Mouse (Mus musculus) MEL (cell line): ENCODE results near the gene Ttf2. TPM values are rescaled to one million over a fixed set of nuclear protein-coding genes. Genes with fewer than 3 reads are reported as not detected.

ENCODE experiments used
- DNase-seq: peaks from one replicate; pipeline ENCODE4 v3.0.0; 2011; ENCODE audit warnings: low read depth, low spot score
- H3K27ac ChIP-seq: 2 replicates; pipeline ENCODE4 v1.5.1; 2012; ENCODE audit warnings: low read depth, mild to moderate bottlenecking, control low read depth, low read length, moderate library complexity; ENCODE audit not compliant: control insufficient read depth
- H3K27me3 ChIP-seq, 2 experiments: fragments of 150-350 bp in 1 of 2; sonication (generic) in 1 of 2; 2 replicates each; pipeline ENCODE4 v1.6.1; 2012; ENCODE audit warnings: low read length in 2 of 2, mild to moderate bottlenecking in 2 of 2, improper control_type of control experiment in 1 of 2, moderate library complexity in 1 of 2; ENCODE audit not compliant: insufficient read depth in 2 of 2, control insufficient read depth in 1 of 2
- H3K36me3 ChIP-seq, 2 experiments: 2 replicates each; pipeline ENCODE4 v1.6.1; 2012 to 2014; ENCODE audit warnings: low read length in 2 of 2, improper control_type of control experiment in 1 of 2, inconsistent platforms in 1 of 2, mild to moderate bottlenecking in 1 of 2; ENCODE audit not compliant: insufficient read depth in 2 of 2, control insufficient read depth in 1 of 2
- H3K4me1 ChIP-seq, 2 experiments: fragments of 150-350 bp in 1 of 2; sonication (generic) in 1 of 2; 2 replicates each; pipeline ENCODE4 v1.6.1; 2012; ENCODE audit warnings: low read length in 2 of 2, improper control_type of control experiment in 1 of 2, mild to moderate bottlenecking in 1 of 2; ENCODE audit not compliant: insufficient read depth in 2 of 2, control insufficient read depth in 1 of 2
- H3K4me3 ChIP-seq, 2 experiments: fragments of 150-350 bp in 1 of 2; sonication (generic) in 1 of 2; 2 replicates each; pipeline ENCODE4 v1.5.1; 2012; ENCODE audit warnings: low read depth in 2 of 2, low read length in 2 of 2, mild to moderate bottlenecking in 2 of 2, moderate library complexity in 2 of 2, control low read depth in 1 of 2, improper control_type of control experiment in 1 of 2; ENCODE audit not compliant: control insufficient read depth in 1 of 2, insufficient read depth in 1 of 2
- H3K79me2 ChIP-seq: 2 replicates; pipeline ENCODE4 v1.6.1; 2012; ENCODE audit warnings: mild to moderate bottlenecking, low read length, moderate library complexity; ENCODE audit not compliant: control insufficient read depth, poor library complexity, insufficient read depth
- H3K9ac ChIP-seq: 2 replicates; pipeline ENCODE4 v1.6.1; 2012; ENCODE audit warnings: low read depth, mild to moderate bottlenecking, control low read depth, low read length, moderate library complexity; ENCODE audit not compliant: control insufficient read depth, poor library complexity, severe bottlenecking
- H3K9me3 ChIP-seq: fragments of 150-350 bp; sonication (generic); replicated peaks from 2 replicates; pipeline ENCODE4 v1.6.1; 2012; ENCODE audit warnings: mild to moderate bottlenecking, low read length, improper control_type of control experiment, moderate library complexity; ENCODE audit not compliant: insufficient read depth
- BHLHE40 ChIP-seq: IDR thresholded peaks from 2 replicates; pipeline ENCODE4 v1.6.1; 2012; ENCODE audit warnings: low read depth, mild to moderate bottlenecking, inconsistent platforms, low read length, improper control_type of control experiment, borderline replicate concordance
- CHD1 ChIP-seq: IDR thresholded peaks from 2 replicates; pipeline ENCODE4 v1.6.1; 2012; ENCODE audit warnings: low read depth, mild to moderate bottlenecking, inconsistent platforms, low read length, improper control_type of control experiment
- CHD2 ChIP-seq: IDR thresholded peaks from 2 replicates; pipeline ENCODE4 v1.6.1; 2011; ENCODE audit warnings: low read length, improper control_type of control experiment
- CTCF ChIP-seq, 3 experiments: IDR thresholded peaks in 2 of 3; conservative IDR thresholded peaks in 1 of 3; 2 replicates each; pipeline ENCODE4 v1.5.1; 2011 to 2012; ENCODE audit warnings: low read length in 3 of 3, low read depth in 2 of 3, mild to moderate bottlenecking in 2 of 3, improper control_type of control experiment in 1 of 3, inconsistent platforms in 1 of 3, mixed read lengths in 1 of 3, moderate library complexity in 1 of 3; ENCODE audit not compliant: control insufficient read depth in 1 of 3, insufficient read depth in 1 of 3, poor library complexity in 1 of 3, severe bottlenecking in 1 of 3
- E2F4 ChIP-seq: IDR thresholded peaks from 2 replicates; pipeline ENCODE4 v1.6.1; 2011; ENCODE audit warnings: low read depth, low read length, improper control_type of control experiment, borderline replicate concordance
- ELF1 ChIP-seq: IDR thresholded peaks from 2 replicates; pipeline ENCODE4 v1.6.1; 2014; ENCODE audit warnings: low read depth, mild to moderate bottlenecking, inconsistent platforms, low read length, improper control_type of control experiment, moderate library complexity
- GABPA ChIP-seq: IDR thresholded peaks from 2 replicates; pipeline ENCODE4 v1.6.1; 2012; ENCODE audit warnings: low read depth, mild to moderate bottlenecking, inconsistent platforms, low read length, improper control_type of control experiment, moderate library complexity
- GATA1 ChIP-seq: IDR thresholded peaks from 2 replicates; pipeline ENCODE4 v1.6.1; 2011; ENCODE audit warnings: low read depth, low read length, improper control_type of control experiment
- JUND ChIP-seq: IDR thresholded peaks from 2 replicates; pipeline ENCODE4 v1.6.1; 2011; ENCODE audit warnings: low read depth, mild to moderate bottlenecking, improper control_type of control experiment, low read length
- KAT2A ChIP-seq: conservative IDR thresholded peaks from 2 replicates; pipeline ENCODE4 v1.6.1; 2012; ENCODE audit warnings: low read depth, low read length, improper control_type of control experiment, inconsistent platforms
- MAFK ChIP-seq: IDR thresholded peaks from 2 replicates; pipeline ENCODE4 v1.6.1; 2011; ENCODE audit warnings: low read depth, mild to moderate bottlenecking, low read length, improper control_type of control experiment, borderline replicate concordance
- MAZ ChIP-seq: IDR thresholded peaks from 2 replicates; pipeline ENCODE4 v1.6.1; 2012; ENCODE audit warnings: low read depth, mild to moderate bottlenecking, inconsistent platforms, low read length, improper control_type of control experiment
- MEF2A ChIP-seq: IDR thresholded peaks from 2 replicates; pipeline ENCODE4 v1.6.1; 2014; ENCODE audit warnings: low read depth, mild to moderate bottlenecking, inconsistent platforms, low read length, improper control_type of control experiment; ENCODE audit not compliant: poor library complexity, insufficient replicate concordance, severe bottlenecking; ENCODE audit errors: extremely low read depth
- MXI1 ChIP-seq: IDR thresholded peaks from 2 replicates; pipeline ENCODE4 v1.6.1; 2011; ENCODE audit warnings: mild to moderate bottlenecking, low read depth, low read length, improper control_type of control experiment
- NELFE ChIP-seq: IDR thresholded peaks from 2 replicates; pipeline ENCODE4 v1.6.1; 2011; ENCODE audit warnings: low read depth, low read length, improper control_type of control experiment
- POLR2A ChIP-seq, 2 experiments: IDR thresholded peaks; 2 replicates each; pipeline ENCODE4 v1.6.1; 2011 to 2012; ENCODE audit warnings: low read length in 2 of 2, mild to moderate bottlenecking in 2 of 2, control low read depth in 1 of 2, improper control_type of control experiment in 1 of 2, low read depth in 1 of 2, moderate library complexity in 1 of 2; ENCODE audit not compliant: control insufficient read depth in 1 of 2, insufficient read depth in 1 of 2, poor library complexity in 1 of 2
- POLR2AphosphoS5 ChIP-seq: IDR thresholded peaks from 2 replicates; pipeline ENCODE4 v1.6.1; 2012; ENCODE audit warnings: low read depth, borderline replicate concordance, mild to moderate bottlenecking, inconsistent platforms, low read length, moderate library complexity, mixed read lengths
- RAD21 ChIP-seq: IDR thresholded peaks from 2 replicates; pipeline ENCODE4 v1.6.1; 2011; ENCODE audit warnings: mild to moderate bottlenecking, low read depth, low read length, improper control_type of control experiment
- RCOR1 ChIP-seq: IDR thresholded peaks from 2 replicates; pipeline ENCODE4 v1.6.1; 2012; ENCODE audit warnings: low read depth, mild to moderate bottlenecking, inconsistent platforms, low read length, improper control_type of control experiment
- SIN3A ChIP-seq: IDR thresholded peaks from 2 replicates; pipeline ENCODE4 v1.6.1; 2012; ENCODE audit warnings: low read length, improper control_type of control experiment, inconsistent platforms
- SMC3 ChIP-seq: IDR thresholded peaks from 2 replicates; pipeline ENCODE4 v1.6.1; 2011; ENCODE audit warnings: low read depth, low read length, improper control_type of control experiment
- TAL1 ChIP-seq: IDR thresholded peaks from 2 replicates; pipeline ENCODE4 v1.6.1; 2012; ENCODE audit warnings: mild to moderate bottlenecking, inconsistent platforms, low read length, moderate library complexity, mixed read lengths
- TCF12 ChIP-seq: IDR thresholded peaks from 2 replicates; pipeline ENCODE4 v1.6.1; 2014; ENCODE audit warnings: low read depth, mild to moderate bottlenecking, inconsistent platforms, low read length, improper control_type of control experiment, moderate library complexity
- ZC3H11A ChIP-seq: IDR thresholded peaks from 2 replicates; pipeline ENCODE4 v1.6.1; 2012; ENCODE audit warnings: low read depth, mild to moderate bottlenecking, inconsistent platforms, low read length, improper control_type of control experiment
- ZKSCAN1 ChIP-seq: IDR thresholded peaks from 2 replicates; pipeline ENCODE4 v1.6.1; 2012; ENCODE audit warnings: low read depth, mild to moderate bottlenecking, inconsistent platforms, low read length, improper control_type of control experiment, moderate library complexity
- ZMIZ1 ChIP-seq: IDR thresholded peaks from 2 replicates; pipeline ENCODE4 v1.6.1; 2012; ENCODE audit warnings: low read depth, mild to moderate bottlenecking, inconsistent platforms, low read length, improper control_type of control experiment, moderate library complexity
- polyA plus RNA-seq, 2 experiments: library from polyadenylated mRNA; stranded (reverse) in 1 of 2; unstranded in 1 of 2; fragments of >175 nt in 1 of 2; fragments of >200 nt in 1 of 2; gene quantifications; 2 replicates each; pipeline versions ENCODE4 v1.2.1 to v1.2.4; 2012; ENCODE audit warnings: low replicate concordance in 2 of 2, low read depth in 1 of 2; ENCODE audit not compliant: insufficient read length in 2 of 2, insufficient read depth in 1 of 2, missing spikeins in 1 of 2
- total RNA-seq: library from RNA; depleted of rRNA; stranded (reverse); fragments of 300-350 nt; gene quantifications from 2 replicates; pipeline ENCODE4 v1.2.3, GENCODE M21; 2012

The Ttf2 gene
- total and polyA plus RNA-seq, 3 experiments = 27.7 to 34.4 TPM; not detected in 1

GRCm38 (mm10) chr3:100998904-100999340, 29.5 kb upstream of the Ttf2 start:
- no peak overlapping the region for H3K27ac ChIP-seq
- TF ChIP-seq POLR2AphosphoS5 (no peak), RAD21 (peak; percentile 44), SIN3A (no peak), TCF12 (no peak), ZMIZ1 (no peak), MAFK (no peak), CTCF (IDR thresholded peaks at IDR 0.05 in 2 of 3, conservative IDR thresholded peaks at IDR 0.05 in 1 of 3; ENCODE audit: control insufficient read depth in 1 of 3, insufficient read depth in 1 of 3, low read depth in 2 of 3, low read length in 3 of 3, poor library complexity in 1 of 3, severe bottlenecking in 1 of 3) (peak; percentile 68 to 74 (median 71)), BHLHE40 (no peak), NELFE (no peak), KAT2A (no peak), ZKSCAN1 (no peak), TAL1 (no peak), GABPA (no peak), E2F4 (no peak), ELF1 (no peak), SMC3 (peak; percentile 60), CHD1 (no peak)
- no peaks in the 10 kb centered on the region for H3K4me1 ChIP-seq
- no peaks in the 10 kb centered on the region for H3K79me2 ChIP-seq
- H3K36me3 ChIP-seq = no peaks in the 10 kb centered on the region
- no peak overlapping the region for H3K9ac ChIP-seq
- no peaks in the 10 kb centered on the region for H3K27me3 ChIP-seq
- no peak overlapping the region for H3K4me3 ChIP-seq
- peak; percentile 49 for DNase-seq
- no peaks in the 10 kb centered on the region for H3K9me3 ChIP-seq

GRCm38 (mm10) chr3:100997785-100998570, 28.5 kb upstream of the Ttf2 start:
- no peaks in the 10 kb centered on the region for H3K79me2 ChIP-seq
- no peak for TF ChIP-seq JUND
- TF ChIP-seq ZC3H11A = no peak
- TF ChIP-seq POLR2A (IDR thresholded peaks at IDR 0.05; ENCODE audit: control insufficient read depth in 1 of 2, insufficient read depth in 1 of 2, low read depth in 1 of 2, low read length in 2 of 2, poor library complexity in 1 of 2) = no peak
- TF ChIP-seq GATA1 = no peak
- no peak for TF ChIP-seq MAZ
- TF ChIP-seq RCOR1 = no peak
- TF ChIP-seq MEF2A = no peak
- TF ChIP-seq CHD2 = no peak
- no peak for TF ChIP-seq CHD1
- TF ChIP-seq MXI1 = no peak
- TF ChIP-seq, all 39 proteins: peak for 0
- Histone ChIP-seq H3K9ac (no peak overlapping the region), H3K4me1 (no peaks in the 10 kb centered on the region), H3K9me3 (no peaks in the 10 kb centered on the region), H3K27ac (no peak overlapping the region), H3K4me3 (no peak overlapping the region), H3K36me3 (no peaks in the 10 kb centered on the region), H3K27me3 (no peaks in the 10 kb centered on the region)
- DNase-seq = no peak
